Mouse (Mus musculus) midbrain, embryonic 16.5 days (tissue): ENCODE measurements around the gene Gm10644. TPM values are rescaled to one million over a fixed set of nuclear protein-coding genes. Genes with fewer than 3 reads are reported as not detected.

Experiments used
- microRNA-seq: library from miRNA; unstranded; fragments of <30 nt; microRNA quantifications from one replicate; pipeline ENCODE4, GENCODE M21; 2017
- polyA plus RNA-seq: library from polyadenylated mRNA; unstranded; fragments of >200 nt; fragmentation: Nextera tagmentation; extraction: Ambion mirVana; gene quantifications from 2 replicates; pipeline ENCODE4 v1.2.1, GENCODE M21; 2015

The Gm10644 gene
- polyA plus RNA-seq, 1 experiment from 2014 or later = 0.69 TPM

Small RNA genes lying within 50 kb of the gene (microRNA-seq; reads per million reads assigned to microRNA genes)
- not detected for gene Gm44330
- not detected for gene Gm44450

Other genes starting within 250 kb of the Gm10644 start
- 92.4 and 105 TPM in 2 replicates for gene Ddx39, start 240.0 kb downstream of the Gm10644 start, polyA plus RNA-seq
- 10.9 and 11.2 TPM in 2 replicates for gene Adgre5, start 213.9 kb downstream of the Gm10644 start, polyA plus RNA-seq
- 54.8 and 59.8 TPM in 2 replicates for gene Adgrl1, start 55.1 kb downstream of the Gm10644 start, polyA plus RNA-seq
- 6.1 and 6.7 TPM in 2 replicates for gene Asf1b, start 302 bp upstream of the Gm10644 start, polyA plus RNA-seq
- gene Prkaca, start 17.8 kb upstream of the Gm10644 start, polyA plus RNA-seq = 225 and 231 TPM in 2 replicates
- gene Samd1, start 42.5 kb upstream of the Gm10644 start, polyA plus RNA-seq = 5.4 and 6.3 TPM in 2 replicates
- 1.1 and 1.3 TPM in 2 replicates for gene 1700067K01Rik, start 46.3 kb upstream of the Gm10644 start, polyA plus RNA-seq
- gene 2210011C24Rik, start 57.0 kb upstream of the Gm10644 start, polyA plus RNA-seq = 0.28 and 0.30 TPM in 2 replicates
- 2.8 and 4.7 TPM in 2 replicates for gene Palm3, start 66.3 kb upstream of the Gm10644 start, polyA plus RNA-seq
- gene Il27ra, start 87.4 kb upstream of the Gm10644 start, polyA plus RNA-seq = 0.26 and 0.47 TPM in 2 replicates
- 0.72 and 1.9 TPM in 2 replicates for gene Rln3, start 89.8 kb upstream of the Gm10644 start, polyA plus RNA-seq
- gene Gm10643, start 109.9 kb upstream of the Gm10644 start, polyA plus RNA-seq = 1.2 and 1.5 TPM in 2 replicates
- gene Rfx1, start 111.6 kb upstream of the Gm10644 start, polyA plus RNA-seq = 11.3 and 11.7 TPM in 2 replicates
- 20.6 and 24.7 TPM in 2 replicates for gene Dcaf15, start 149.6 kb upstream of the Gm10644 start, polyA plus RNA-seq
- 0.53 and 0.70 TPM in 2 replicates for gene Podnl1, start 170.8 kb upstream of the Gm10644 start, polyA plus RNA-seq
- gene Cc2d1a, start 192.7 kb upstream of the Gm10644 start, polyA plus RNA-seq = 55.7 and 64.8 TPM in 2 replicates
- gene 4930432K21Rik, start 192.8 kb upstream of the Gm10644 start, polyA plus RNA-seq = 2.1 and 2.5 TPM in 2 replicates
- 6.6 and 7.1 TPM in 2 replicates for gene Nanos3, start 230.0 kb upstream of the Gm10644 start, polyA plus RNA-seq